Mouse (Mus musculus): Measurements from ENCODE around the gene St6gal1.

St6gal1 gene

DNA sequence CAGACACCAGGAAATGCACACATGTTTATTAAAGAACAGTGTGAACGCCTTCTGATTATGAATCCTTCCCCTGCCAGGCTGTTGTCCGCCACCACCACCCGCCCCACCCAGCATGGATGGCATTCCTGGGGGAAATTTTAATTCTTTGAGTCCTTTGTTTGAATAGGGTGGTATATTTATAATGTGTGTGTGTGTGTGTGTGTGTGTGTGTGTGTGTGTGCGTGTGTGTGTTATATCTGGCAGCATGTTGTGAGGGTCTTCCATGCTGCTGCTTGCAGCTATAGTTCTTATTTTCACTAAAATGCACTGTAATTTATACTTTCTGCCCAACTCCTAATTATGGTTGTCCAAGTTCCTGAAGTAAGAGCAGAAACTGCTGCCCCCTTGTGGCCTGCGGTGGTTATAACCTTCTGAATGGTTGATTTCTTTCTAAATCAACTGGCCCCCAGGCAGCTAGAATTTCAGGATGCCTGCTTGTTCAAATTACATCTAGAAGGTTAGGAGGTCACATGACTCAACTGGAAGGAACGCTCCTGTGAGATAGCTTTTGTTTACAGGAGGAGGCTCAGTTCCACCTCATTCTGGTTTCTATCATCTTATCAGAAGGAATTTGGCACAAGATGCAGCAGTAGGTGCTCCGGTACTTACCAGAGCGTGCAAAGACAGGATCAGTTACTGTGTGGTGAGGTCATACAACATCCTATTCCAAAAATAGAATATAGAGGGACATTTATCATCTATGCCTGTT, 178.6 kb downstream of the St6gal1 start:
- TF ChIP-seq NANOG (IDR thresholded peaks at IDR 0.05; ENCODE audit: borderline replicate concordance, low read length): no peak
- TF ChIP-seq CTCF (conservative IDR thresholded peaks at IDR 0.05; ENCODE audit: low read length): peak; percentile 83
- H3K9me3 ChIP-seq (ENCODE audit: low read length): no peaks in the 10 kb centered on the region
- H3K27me3 ChIP-seq (ENCODE audit: insufficient read depth, low read length): no peaks in the 10 kb centered on the region
- no peaks in the 10 kb centered on the region for H3K4me1 ChIP-seq (replicated peaks; ENCODE audit: low read depth, low read length)
- H3K36me3 ChIP-seq (ENCODE audit: insufficient read depth, low read length): no peaks in the 10 kb centered on the region
- no peak overlapping the region for H3K4me3 ChIP-seq (replicated peaks; ENCODE audit: low read length)
